Mouse (Mus musculus): ENCODE measurements around the gene Sfpq.

GRCm38 (mm10) chr4:127064051-127064450 lies 42.9 kb downstream of the Sfpq start:
- TF ChIP-seq POLR2A (IDR thresholded peaks at IDR 0.05; ENCODE audit: borderline replicate concordance, insufficient read depth, low read length) (no peak), CTCF (IDR thresholded peaks at IDR 0.05; ENCODE audit: borderline replicate concordance, insufficient read depth, low read depth, low read length) (no peak)
